Mouse (Mus musculus): ENCODE measurements at regions not wholly inside any gene's neighbourhood (a gene's known extent, or its start where the extent isn't known, plus 50 kb on each side); places are given as distances from the start of the nearest gene placed in this dataset.

DNA sequence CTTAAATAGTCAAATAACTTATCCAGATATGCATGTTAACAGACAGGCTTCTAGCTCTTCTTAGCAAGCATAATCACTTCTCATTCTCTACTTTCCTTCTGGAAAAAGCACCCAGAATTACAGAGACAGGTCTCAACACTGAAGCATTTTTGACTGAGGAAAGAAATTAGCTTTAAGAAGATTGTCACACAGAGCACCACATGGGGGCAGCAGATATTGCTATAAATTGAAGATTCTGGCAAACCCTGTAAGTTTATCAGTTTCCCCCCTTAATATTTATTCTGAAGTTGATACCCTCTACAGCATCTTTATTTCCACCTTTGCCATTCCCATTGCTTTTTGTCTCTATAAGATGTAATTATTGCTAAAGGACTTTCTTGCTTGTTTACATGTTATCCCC lies 83.4 kb upstream of the Lrrc4c start:
- intact Hi-C loops (cut with DNase I), result no loop called here
- peak; percentile 7 to 30 for DNase-seq (ENCODE audit: low spot score in 2 of 2)

DNA sequence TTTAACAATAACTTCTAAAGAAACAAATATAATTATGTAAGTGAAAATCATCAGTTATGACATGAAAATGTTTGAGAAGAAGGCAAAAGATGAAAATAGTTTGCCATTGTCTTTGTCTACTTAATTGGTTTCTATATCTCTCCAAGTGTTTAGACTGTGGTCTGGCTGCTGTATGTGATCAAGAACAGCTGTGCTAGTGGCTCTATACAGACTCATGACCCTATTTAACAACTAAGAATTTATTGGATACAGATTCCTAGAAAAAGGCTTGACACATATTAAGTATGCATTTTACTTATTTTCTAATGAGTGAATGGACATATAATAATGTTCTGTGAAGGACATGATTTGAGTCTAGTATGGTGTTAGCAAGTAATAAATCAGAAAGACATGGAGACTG lies 78.7 kb upstream of the Lrrc4c start:
- no peak for DNase-seq (ENCODE audit: low spot score in 2 of 2)
- intact Hi-C loops (cut with DNase I), result no loop called here

DNA sequence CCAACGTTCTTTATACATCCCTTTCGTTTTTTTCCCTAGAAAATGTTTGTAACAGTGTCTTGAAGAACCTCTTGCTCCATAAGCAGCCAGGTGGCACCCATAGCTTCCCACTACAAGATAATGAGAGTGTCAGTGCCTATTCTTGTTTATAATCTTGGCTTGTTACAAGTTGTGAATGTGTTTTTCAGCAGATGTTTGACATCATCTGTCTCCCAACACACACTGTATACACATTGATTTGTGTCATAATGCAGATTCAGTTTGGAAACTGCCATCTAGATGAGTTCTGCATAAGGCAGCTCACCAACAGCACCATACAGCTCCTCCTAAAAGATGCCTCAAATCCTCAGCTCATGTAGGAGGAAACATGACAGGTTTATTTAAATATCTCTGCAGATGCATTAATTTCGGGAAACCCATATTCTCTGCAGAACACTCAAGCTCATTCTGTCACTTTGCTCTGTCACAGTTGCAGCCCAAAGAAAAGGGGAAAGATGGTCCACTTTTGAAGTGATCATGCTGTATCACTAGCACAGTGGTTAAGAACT lies 77.4 kb upstream of the Lrrc4c start:
- intact Hi-C loops (cut with DNase I), result no loop called here
- DNase-seq (ENCODE audit: low spot score in 2 of 2), result peak; percentile 9 to 15

DNA sequence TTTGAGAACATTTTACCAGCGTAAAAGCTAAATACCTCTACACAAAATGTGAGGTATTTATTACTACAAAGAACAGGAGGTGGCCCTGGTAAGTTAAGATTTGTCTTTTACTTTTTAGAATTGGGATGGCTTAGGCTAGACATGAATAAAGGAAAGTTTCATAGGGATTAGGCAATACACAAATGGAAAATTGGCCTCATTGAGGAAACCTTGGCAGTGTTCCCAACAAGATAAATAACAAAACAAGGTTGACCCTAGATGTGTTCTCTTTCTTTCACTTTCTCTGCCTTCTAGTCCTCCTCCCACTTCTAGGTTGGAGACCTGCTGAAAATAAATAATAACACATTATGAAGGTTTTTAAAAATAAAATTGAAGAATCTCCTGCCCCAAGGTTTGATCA lies 64.3 kb upstream of the Lrrc4c start:
- intact Hi-C loops (cut with DNase I), result no loop called here
- DNase-seq (ENCODE audit: low spot score in 2 of 2), result no peak

GRCm38 (mm10) chr2:96256491-96256890 lies 61.5 kb upstream of the Lrrc4c start:
- no peak for DNase-seq (ENCODE audit: low spot score in 2 of 2)
- intact Hi-C loops (cut with DNase I), result no loop called here
